Comparison of ENCODE assay signal across 13 mouse cellular contexts in genomic region chr2:145307231-145307883, GRCm38 (mm10).
DNase-seq lines count a peak whose midpoint lies in the region.
"Had no signal": no experiment of that assay in that cellular context is flagged by ENCODE, and none has a peak within 500 bp of the region (broad histone marks: within the 10 kb centered on the region; RNA-seq: fewer than 3 reads in every experiment).

No protein-coding gene starts in this region.

- DNase-seq in kidney, adult 9 months, result peak; percentile 7
- no peak for DNase-seq in kidney, adult 18-20 months
- DNase-seq in lung, postnatal 36 days, result peak; percentile 9
- no peak for DNase-seq in lung, postnatal 10 days
- DNase-seq in kidney, postnatal 10 days, result peak; percentile 49
- no peak for DNase-seq in cerebellum, adult 9-10 months
- no peak for DNase-seq in adrenal gland, adult 18-20 months (ENCODE audit: low spot score in 2 of 2)
- DNase-seq: adrenal gland, postnatal 14 days; cerebellum, postnatal 14 days; gastrocnemius, postnatal 25 days; layer of hippocampus, postnatal 36 days; right cerebral cortex, postnatal 14 days; thymus, postnatal 36 days had no signal

Comparison
In these comparisons a context has a peak if more than half of its experiments do, and no peak if none do; other contexts are left out.
1. DNase-seq: peak in kidney, adult 9 months (single experiment), lung, postnatal 36 days (single experiment) and kidney, postnatal 10 days (single experiment); none in kidney, adult 18-20 months (single experiment), lung, postnatal 10 days (single experiment), cerebellum, adult 9-10 months (single experiment) and adrenal gland, adult 18-20 months (0 of 2).